Mouse (Mus musculus) NIH3T3 (cell line): Measurements from ENCODE around the gene Dennd1a.

Experiments used
- DNase-seq: peaks from one replicate; pipeline ENCODE4 v3.0.0-alpha.2; 2012; ENCODE audit warnings: low read depth

Dennd1a gene

GRCm38 (mm10) chr2:37814820-37815361 lies 472.3 kb downstream of the Dennd1a start:
- DNase-seq: no peak

DNA sequence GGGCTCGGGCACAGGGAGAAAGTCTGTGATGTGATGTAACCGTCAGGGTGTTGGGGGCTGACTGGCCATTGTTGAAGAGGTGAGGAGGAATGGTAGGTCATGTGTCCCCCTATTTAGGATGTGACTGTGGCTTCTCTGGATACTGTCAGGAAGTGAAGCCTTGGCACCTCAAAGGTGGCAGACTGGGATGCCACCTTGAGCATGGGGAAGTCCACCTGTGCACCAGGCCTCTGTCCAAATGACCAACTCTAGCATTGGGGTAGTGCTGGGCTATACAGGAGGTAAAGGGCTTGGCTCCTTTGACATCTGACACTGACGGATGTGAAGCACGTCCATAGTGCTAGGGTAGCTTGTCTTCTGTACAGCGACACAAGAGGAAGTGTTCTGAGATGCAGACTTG lies 474.8 kb downstream of the Dennd1a start:
- no peak for DNase-seq

DNA sequence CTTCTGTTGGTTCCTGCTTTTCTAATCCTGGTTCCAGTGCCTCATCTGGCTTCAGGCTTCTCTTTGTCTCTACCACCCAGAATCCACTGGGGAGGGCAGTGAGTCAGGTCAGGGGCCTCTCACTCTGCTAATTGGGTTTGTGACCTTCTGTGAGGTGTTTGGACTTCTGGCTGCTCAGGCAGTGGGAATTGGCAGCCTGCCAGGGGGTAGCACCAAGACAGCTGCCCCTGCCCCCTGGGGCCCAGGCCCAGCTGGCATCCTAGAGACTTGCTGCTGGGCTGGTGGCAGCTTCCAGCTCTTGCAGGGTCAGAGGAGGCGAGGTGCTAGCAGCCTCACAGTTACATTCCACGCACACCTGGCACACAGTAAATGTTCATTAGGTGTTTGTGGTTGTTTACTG lies 475.5 kb downstream of the Dennd1a start:
- DNase-seq: no peak

DNA sequence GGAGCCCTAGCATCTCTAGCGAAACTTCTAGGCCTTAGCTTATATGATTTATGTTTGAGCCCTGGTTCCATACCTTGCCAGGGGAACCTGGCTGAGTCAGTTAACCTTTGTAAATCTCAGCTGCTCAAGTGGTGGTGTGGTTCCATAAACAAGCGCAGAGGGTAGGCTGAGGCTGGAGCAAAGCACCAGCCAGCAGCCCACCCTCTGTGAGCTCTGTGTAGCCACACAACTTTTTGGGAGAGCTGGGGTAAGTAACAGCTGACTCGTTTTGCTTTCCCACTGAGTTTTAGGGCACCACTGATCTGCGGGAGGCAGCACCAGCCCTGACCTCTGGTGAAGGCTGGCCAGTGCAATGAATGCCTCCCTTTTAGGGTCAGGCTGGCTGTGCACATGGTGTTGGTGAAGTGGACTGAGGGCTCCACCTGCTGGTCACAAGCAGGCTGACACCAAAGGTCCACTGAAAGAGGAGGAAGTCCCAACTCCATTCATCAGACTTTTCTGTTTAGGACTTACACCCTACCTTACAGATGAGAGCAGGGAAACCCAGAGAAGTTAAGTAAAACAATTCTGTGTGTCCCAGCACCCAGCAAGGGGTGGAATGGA lies 484.5 kb downstream of the Dennd1a start:
- peak; percentile 88 for DNase-seq

- no peak for DNase-seq
These were observed 485.5 kb downstream of the Dennd1a start for GRCm38 (mm10) chr2:37801687-37802086.

DNA sequence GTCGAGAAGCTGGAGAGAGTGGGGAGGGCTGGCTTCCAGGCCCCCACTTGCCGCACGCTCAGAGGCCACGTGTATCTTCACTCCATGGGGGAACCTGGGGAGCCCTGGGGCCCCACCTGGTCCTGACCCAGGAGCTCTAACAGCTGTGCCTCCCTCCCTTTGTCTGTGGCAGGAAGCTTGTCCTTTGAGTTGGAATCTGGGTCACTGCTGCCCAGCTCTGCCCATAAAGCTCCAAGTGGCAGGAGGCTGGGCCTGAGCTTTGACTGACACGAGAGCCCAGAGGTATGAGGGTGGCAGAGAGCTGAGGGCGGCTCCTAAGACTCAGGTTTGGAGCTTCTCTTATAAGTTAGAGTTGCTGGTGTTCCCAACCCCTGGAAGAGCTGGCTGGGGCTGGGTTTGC lies 488.1 kb downstream of the Dennd1a start:
- DNase-seq: no peak

- DNase-seq: no peak
These were observed 490.1 kb downstream of the Dennd1a start for GRCm38 (mm10) chr2:37797046-37797445.

GRCm38 (mm10) chr2:37796021-37796420 lies 491.2 kb downstream of the Dennd1a start:
- no peak for DNase-seq

DNA sequence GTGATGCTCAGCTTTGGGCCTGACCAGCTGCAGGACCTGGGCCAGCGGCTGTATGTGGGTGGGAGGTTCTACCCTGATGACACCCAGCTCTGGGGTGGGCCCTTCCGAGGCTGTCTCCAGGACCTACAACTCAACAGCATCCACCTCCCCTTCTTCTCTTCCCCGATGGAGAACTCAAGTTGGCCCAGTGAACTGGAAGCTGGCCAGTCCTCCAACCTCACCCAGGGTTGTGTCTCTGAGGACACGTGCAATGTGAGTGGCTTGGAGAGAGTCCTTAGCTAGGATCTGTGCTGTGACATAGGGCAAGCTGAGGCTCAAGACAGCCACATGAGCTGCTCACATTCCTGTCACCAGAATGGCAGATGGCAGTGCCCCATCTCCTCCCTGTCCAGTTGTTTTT lies 495.9 kb downstream of the Dennd1a start:
- no peak for DNase-seq

DNA sequence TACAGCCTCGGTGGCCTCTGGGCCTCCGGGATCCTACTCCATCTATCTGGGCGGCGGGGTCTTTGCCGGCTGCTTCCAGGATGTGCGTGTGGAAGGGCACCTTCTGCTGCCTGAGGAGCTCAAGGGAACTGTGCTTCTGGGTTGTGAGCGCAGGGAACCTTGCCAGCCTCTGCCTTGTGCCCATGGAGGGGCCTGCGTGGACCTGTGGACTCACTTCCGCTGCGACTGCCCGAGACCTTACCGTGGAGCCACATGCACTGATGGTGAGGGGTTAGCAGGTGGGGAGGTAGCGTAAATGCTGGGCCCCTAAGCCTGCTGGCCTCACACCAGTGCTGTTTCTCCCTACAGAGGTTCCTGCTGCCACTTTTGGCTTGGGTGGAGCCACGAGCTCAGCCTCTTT lies 496.5 kb downstream of the Dennd1a start:
- DNase-seq: no peak

GRCm38 (mm10) chr2:37789995-37790394 lies 497.2 kb downstream of the Dennd1a start:
- no peak for DNase-seq

- DNase-seq: no peak
These were observed 498.2 kb downstream of the Dennd1a start for GRCm38 (mm10) chr2:37789029-37789428.

DNA sequence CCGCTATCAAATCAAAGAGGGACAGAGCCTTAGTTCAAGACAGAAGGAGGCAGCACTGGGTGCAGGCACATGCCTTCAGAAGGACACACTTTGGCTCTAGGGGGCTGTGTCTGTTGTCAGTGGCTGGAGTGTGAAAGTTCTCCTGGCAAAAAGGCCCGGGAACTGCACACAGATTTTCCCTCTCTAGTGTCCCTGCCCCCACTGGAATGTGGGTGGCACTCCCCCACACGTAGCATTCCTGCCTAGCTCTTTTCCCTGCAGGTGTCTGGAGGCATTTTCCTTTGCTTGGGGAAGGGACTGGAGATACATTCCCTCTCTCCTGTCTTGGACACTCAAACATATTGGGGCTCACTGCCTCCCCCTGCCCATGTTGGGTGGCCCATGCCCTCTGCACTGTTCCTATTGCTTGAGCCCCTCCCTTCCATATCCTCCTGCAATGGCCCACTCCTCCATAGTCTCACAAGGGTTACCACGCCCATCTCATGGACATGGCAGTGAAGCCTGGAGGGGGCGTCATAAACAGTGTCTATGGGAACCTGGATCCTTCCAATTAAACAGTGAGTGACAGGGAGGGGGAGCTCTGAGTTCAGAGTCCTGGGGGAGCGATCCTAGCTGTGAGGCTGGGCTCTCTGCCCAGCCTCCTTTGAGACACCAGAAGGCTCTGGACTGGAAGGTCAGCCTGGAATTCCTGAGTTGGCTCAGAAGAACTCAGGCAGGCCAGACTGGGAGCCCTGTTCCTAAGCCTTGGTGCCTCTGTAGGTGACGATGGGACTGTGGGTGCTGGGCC lies 498.8 kb downstream of the Dennd1a start:
- DNase-seq: peak; percentile 63

DNA sequence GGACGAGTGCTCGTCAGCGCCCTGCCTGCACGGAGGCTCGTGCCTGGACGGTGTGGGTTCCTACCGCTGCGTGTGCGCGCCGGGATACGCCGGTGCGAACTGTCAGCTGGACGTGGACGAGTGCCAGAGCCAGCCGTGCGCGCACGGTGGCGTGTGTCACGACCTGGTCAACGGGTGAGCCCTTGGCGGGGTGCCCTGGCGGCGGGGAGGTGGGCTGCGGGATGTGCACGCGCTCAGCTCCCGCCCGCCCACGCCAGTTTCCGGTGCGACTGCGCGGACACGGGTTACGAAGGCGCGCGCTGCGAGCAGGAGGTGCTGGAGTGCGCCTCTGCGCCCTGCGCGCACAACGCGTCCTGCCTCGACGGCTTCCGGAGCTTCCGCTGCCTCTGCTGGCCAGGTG lies 500.7 kb downstream of the Dennd1a start:
- no peak for DNase-seq

- DNase-seq: peak; percentile 81
These were observed 502.7 kb downstream of the Dennd1a start for GRCm38 (mm10) chr2:37784473-37784872.

- DNase-seq: no peak
These were observed 505.2 kb downstream of the Dennd1a start for GRCm38 (mm10) chr2:37782002-37782401.

DNA sequence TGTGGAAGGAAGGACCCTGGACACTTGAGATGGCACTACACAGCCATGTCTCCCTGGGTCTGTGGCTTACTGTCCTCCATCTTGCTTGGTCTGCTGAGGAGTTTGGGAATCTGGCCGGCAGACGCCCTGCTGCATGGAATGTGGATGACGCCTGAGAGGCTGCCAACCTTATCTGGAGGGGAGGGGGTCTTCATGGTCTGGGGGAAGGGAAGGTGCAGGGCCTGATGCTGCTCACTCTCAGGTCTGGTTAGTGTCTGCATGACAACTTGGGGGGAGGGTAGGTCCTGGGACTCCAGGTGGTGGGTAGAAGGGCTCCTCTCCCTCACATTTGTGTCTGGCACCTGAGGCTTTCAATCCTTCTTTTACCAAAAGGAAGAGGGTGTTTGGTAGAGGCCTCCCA lies 505.8 kb downstream of the Dennd1a start:
- no peak for DNase-seq

GRCm38 (mm10) chr2:37780270-37780929 lies 506.8 kb downstream of the Dennd1a start:
- DNase-seq: no peak

- no peak for DNase-seq
These were observed 509.1 kb downstream of the Dennd1a start for GRCm38 (mm10) chr2:37777958-37778720.

DNA sequence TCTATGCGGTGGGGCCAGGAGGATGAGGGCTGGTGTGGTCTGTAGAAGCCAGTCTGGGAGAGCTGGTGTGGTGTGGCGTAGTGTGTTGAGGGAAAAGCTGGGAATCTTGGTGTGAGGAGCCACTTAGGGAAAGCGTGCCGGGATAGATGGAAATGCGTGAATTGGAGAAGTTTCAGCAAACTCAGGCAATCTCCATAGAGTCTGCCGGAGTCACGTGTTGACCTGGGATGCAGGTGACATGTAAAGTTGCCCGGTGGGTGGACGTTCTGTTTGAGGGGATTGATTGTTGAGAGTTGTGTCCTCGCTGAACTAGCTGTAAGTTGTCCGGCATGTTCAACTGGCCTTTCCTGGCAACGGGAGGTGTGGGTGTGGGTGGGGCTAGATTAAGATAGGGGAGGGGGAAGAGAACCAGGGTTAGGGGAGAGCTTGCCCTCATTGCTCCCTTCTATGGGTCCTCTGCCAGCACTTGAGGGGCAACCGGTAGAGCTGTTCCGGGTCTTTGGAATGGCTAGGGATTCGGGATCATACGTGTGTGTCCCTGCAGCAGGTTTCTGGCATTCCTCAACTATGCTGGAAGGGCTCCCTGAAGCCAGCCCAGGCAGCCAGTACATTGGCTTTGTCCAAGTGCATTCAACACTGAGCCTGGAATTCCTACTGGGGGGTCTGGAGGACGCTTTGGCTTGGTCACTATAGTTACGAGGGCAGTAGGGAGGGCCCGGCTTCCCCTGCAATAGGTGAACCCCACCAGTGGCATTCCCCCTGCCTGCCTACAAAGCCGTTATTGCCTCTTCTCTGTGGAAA lies 510.4 kb downstream of the Dennd1a start:
- DNase-seq: no peak

- DNase-seq: no peak
These were observed 511.2 kb downstream of the Dennd1a start, which contains the start of gene Crb2 for GRCm38 (mm10) chr2:37776016-37776415. TSS of gene Crb2 (plus strand) at chr2:37776249.
